Mouse (Mus musculus) cerebellum, adult (tissue): ENCODE data around the gene Clec4a1.

ENCODE experiments used
- ATAC-seq: cut with Nextera tagmentation; 2 replicates; pipeline ENCODE4 v1.9.2; 2017; ENCODE audit warnings: mild to moderate bottlenecking, moderate library complexity, mixed read lengths; ENCODE audit not compliant: insufficient number of reproducible peaks, low FRiP score, low TSS enrichment

The Clec4a1 gene

DNA sequence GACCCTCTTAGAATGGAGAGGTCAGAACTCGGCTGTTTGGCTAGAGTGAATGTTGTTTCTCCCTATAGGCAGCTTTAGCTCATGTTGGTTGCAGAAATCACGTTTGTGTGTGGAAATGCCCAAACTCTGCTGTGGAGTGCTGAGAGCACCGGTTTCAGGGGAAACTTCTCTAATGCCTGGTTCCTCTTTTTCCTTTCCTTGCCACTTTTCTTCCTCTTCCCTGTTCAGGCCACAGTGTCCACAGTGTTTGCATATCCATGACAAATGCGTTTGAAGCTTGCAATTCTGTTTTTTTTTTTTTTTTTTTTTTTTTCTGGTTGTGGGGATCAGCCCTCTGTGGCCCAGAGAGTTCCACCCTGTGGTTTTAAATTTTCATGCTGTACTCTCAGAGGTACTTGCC lies at the start of gene Clec4a1:
TSS of gene Clec4a1 (plus strand) at position 398 of the 400 bp plus-strand sequence.
- ATAC-seq = no peak

DNA sequence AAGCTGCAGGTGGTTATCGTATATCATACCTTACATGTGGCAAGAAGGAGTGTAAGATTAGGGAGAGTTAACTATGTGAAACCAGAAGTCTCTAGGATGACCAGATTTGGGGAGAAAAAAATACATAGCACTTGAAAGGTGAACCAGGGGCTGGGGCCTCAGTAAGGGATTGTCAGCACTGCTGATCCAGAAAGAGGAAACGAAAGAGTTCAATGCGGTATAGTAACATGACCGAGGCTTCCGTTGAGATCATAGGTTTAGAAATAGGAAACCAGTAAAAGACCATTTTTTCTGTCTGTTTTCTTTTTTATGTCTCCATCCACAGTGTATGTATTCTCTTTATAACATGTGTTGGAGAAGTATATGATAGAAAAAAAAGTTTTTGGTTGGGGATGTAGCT lies 48.8 kb upstream of the Clec4a1 start:
- ATAC-seq = no peak

DNA sequence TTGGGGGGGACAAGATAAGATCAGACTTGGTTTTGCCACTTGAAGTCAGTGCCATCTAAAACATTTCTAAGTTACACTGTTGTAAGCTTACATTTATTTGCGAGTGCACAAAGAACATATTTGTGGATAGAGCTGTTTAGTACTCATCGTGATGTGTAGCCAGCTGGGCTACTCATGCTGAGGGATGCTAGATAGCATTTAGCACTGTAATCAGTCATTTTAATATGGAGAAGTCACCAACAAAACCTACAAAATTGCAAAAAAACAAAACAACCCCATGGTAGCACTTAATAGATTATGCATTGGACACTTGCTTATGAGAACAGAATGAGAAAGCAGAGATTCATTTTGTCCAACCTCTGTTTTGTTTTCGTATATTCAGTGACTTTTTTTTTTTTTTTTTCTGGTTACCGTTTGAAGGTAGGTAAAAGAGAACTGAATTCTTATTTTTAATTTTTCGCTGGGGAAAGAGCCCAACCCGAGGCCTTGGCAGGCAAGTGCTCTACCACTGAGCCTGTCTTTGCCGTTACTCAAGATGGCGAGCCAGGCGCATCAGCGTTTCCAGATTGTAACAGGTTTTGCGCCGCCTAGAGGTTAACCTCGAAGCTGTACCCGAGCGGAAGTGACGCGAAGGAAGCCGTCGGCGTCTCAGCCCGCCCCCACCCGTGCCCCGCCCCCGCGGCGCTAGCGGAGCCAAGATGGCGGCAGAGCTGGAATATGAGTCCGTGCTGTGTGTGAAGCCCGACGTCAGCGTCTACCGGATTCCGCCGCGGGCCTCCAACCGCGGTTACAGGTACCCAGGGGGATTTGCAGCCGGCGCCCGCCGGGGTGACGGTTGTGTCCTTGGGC lies 47.6 kb upstream of the Clec4a1 start, which contains the start of gene Necap1:
TSS of gene Necap1 (plus strand) at position 604 of the 849 bp plus-strand sequence.
- ATAC-seq = peak; percentile 92

DNA sequence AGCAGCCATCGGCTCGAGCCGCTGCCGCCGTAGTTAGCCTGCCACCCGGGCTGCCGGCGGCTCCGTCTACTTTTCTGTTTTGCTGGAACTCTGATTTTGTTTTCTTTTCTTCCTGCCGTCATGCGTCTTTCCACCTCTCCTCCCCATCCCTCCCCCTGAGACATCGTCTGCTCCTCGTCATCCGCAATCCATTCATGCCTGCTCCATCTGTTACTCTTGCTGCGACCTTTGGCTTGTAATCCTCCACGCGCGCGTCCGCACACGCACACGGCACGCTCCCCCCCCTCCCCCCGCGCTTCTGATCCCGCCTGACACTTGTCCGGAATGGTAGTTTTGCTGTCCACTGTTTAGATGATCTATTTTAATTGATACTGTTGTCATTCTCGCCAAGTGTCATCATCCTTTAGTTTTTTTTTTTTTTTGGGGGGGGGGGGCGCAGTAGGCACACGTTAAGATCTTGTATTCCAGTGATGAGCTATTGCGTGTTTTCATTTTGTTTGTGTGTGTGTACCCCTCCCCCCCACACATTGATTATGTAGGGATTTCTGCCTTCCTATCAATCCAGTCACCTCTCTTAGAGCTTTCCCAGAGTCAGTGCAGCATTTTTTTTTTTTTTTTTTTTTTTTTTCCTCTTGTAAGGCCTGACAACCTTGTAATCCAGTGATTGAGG lies 46.8 kb upstream of the Clec4a1 start:
- peak; percentile 83 for ATAC-seq

DNA sequence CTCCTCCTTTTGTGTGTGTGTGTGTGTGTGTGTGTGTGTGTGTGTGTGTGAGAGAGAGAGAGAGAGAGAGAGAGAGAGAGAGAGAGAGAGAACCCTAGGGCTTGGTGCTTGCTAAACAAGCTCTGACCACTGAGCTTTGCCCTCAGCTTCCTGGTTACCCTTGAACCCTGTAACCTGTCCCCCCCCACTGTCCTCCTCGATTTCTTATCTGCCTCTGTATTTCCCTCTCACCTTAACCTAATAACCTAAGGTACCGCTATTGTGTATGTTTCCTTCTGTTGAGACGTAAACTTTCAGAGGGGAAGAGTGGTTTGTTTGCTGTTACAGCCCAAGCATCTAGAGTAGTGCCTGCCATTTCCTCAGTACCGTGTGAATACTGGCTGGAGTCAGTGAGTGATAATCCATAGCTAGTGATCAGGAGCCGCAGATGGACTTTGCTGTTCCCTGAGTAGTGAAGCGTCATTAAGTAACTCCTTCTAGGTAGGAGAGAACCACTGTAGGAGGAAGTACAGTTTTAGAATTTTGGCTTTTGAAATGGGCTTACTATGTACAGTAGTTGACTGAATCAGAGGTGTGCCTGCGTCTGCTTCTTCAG lies 42.4 kb upstream of the Clec4a1 start:
- ATAC-seq = no peak

DNA sequence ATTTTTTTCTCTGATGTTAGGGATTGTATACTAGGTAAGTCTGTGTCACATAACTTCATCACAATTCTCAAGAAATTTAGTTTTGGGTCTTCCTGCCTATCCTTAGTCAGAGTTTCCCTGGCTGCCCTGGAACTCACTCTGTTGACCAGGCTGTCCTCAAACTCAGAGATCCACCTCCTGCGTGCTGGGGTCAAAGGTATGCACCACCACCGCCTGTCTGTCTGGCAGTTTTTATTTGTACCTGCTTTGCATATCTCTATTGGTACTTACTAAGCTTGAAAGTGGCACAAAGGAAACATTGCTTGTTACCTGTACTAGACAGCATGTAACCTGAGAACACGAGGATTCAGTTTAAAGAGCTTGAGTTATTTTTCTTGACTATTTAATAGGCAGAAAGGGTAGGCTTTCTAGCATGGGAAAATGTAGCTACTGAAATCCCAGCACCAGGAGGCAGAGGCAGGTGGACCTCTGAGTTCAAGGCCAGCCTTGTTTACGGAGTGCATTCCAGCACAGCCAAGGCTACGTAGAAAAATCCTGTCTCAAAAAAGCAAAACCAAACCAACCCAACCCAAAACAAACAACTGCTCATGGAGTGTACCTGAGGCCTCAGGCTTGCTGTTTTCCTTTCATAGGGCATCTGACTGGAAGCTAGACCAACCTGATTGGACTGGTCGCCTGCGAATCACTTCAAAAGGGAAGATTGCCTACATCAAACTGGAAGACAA lies 41.7 kb upstream of the Clec4a1 start:
- no peak for ATAC-seq

DNA sequence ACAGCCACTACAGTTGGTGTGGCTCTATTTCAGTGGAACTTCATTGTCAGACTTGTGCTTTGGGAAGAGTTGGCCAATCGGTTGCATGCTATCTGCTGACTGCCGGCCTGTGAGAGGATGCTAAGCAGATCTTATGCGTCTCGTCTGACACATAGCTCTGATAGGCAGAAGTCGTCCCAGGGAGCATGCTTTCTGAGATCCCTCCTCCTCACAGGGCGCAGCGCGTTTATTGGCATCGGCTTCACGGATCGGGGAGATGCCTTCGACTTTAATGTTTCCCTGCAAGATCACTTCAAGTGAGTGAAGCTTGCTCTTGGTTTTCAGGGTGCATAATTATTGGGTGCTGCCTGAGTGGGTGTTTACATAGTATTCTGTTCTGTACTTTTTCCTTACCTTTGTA lies 40.4 kb upstream of the Clec4a1 start:
- no peak for ATAC-seq

DNA sequence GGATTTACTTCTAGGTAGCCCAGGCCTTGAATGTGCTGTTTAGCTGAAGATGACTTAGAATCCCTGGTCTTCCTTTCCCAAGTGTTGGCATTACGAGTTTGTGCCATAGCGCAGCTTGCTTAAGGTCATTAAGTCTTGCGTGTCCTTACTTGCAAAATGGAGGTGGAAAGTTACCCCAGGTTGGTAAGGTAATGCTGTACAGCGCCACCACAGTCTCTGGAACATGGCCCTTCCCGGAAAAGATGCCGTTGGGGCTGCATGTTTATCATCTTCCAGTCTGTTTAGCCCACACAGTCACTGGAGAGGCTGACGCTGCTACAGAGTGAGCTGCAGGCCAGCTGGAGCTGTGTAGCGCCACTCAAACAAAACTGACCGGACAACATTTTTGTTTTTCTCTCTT lies 38.0 kb upstream of the Clec4a1 start:
- ATAC-seq = no peak

DNA sequence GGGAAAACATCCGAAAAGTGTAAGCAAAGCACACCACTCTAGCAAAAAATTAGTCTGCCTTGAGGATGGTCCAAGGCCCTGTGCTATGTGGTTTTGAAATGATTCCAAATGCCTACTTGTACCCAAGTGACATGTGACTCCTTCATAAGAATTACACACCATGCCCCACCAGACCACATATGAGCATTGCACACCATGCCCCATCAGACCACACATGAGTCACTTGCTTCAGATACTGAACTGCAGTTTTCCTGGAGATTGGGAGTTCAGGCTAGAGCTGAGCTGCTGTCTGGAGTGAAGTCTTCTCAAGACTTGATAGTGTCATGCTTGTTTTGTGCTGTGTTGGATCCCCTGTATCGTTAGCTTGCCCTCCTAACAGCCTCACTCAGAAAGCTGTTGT lies 32.0 kb upstream of the Clec4a1 start:
- no peak for ATAC-seq

DNA sequence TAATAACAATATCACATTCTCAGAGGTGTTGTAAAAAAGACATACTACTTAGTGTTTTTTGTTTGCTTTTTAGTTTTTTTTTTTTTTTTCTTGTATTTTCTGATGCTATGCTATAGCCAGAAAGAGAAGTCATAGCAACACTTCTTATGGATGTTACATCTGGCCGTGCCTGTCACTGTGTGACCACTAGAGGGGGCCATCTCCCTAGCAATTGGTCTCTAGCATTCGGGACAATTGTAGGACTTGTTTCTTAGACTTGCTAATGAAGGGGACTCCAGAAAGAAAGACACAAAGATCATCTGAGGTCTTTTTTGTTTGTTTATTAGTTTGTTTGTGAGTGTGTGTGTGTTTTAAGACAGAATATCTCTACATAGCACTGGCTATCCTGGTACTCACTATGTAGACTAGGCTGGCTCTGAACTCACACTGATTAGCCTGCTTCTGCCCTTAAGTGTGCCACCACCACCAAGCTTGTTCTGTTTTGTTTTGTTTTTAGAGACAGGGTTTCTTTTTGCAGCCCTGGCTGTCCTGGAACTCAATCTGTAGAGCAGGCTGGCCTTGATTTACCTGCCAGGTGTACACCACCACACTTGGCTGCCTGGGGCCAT lies 29.1 kb upstream of the Clec4a1 start:
- 0 out of 2 replicates have a peak, but pooled peaks have one; percentile 52 for ATAC-seq

DNA sequence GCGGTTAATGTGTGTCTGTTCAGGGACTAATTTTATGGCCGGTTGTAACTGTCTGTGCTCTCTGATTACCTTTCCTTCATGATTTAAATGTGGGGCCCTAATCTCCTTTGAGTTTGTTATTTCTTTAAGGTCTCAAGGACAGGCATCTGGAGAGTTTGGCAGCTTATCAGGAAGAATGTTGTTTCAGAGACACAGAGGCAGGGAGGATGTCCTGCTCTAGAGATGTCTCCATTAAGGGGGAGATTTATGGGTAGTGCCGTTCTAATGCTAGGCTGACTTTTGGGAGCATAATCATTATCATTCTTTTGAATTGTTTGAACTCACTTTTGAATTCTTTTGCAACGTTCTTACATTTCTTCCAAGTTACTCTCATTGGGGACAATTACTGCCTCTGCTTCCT lies 1.7 kb upstream of the Clec4a1 start:
- no peak for ATAC-seq

DNA sequence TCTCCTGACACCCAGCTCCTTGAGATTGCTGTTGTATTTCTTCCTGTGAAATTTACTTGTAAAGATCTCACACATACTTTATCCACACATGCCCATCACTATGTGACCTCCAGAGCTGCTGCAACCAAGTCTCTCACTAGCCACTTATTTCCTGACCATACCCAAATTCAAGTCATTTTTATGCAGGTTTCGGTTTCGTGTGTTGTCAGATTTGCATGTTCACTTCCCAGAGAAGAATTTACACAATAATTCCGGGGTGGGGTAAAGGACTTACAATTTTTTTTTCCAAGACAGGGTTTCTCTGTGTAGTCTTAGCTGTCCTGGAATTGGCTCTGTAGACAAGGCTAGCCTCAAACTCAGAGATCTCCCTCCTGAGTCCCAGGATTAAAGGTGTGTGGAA lies 13.2 kb downstream of the Clec4a1 start:
- ATAC-seq = no peak

DNA sequence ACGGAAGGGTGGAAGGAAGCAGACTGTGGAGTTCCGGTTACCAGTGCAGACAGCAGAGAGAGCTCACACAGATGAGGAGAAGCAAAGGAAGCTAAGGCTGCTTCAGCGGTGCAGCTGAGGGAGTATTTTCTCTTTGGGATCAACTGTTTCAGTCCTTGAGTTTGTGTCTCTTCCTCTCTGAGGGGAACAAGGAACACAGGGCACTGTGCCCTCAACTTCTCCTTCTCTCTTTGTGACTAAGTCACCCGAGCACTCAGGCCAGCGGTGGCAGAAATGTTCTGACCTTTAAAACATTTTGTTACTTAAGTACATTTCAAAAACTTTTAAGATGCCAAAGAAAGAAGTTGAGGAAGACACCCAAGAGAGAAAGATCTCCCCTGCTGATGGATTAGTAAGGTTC lies 18.0 kb downstream of the Clec4a1 start:
- no peak for ATAC-seq

DNA sequence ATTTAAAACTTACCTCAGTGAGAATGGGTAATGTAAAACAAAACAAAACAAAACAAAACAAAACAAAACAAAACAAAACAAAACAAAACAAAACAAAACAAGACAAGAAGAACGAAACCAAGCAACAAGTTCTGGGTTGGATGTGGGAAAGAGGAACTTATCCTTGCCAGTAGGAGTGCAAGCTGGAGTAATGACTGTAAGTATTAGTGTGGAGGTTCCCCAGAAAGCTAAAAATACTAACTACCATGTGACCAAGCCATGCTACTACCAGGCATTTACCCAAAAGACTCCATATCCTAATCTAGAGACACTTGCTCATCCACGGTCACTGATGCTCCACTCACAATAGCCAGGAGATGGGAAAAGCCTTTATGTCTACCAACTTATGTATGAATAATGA lies 25.1 kb downstream of the Clec4a1 start:
- no peak for ATAC-seq

DNA sequence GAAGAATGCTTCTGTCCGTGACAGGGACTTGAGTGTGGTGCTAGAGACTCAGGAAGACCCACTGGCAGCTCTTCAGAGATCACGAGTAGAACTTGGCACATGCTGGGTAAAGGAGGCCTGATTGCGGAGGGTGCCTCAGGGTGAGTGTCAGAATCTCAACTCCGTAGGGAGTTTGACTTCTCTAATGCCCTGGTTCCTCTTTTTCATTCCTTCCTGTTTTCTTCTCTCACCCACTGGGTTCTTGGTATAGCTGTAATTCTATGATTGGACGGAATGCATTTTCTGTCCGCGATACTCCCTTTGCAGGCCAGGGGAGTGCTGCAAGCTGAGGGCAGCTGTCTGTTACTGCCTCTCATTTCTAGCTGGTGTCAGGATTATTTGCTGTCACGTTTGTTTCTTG lies 30.8 kb downstream of the Clec4a1 start, which contains the start of gene Clec4a3:
TSS of gene Clec4a3 (plus strand) at position 115 of the 400 bp plus-strand sequence.
- no peak for ATAC-seq

DNA sequence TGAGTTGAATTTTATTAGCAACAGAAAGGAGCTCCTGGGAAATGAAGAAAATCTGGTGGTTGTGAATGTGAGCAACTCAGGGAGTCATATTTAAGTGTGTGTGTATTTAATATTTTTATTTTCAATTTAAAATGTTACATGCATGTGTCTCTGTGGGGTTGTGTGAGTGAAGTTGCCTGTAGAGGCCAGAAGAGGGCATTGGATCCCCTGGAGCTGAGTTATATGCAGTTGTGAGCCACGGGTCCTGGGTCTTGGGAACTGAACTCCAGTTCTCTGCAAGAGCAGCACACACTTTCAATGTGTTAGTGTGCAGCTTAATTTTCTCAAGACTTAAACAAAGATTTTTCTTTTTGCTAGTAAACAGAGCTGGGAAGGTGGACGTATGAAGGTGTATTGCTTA lies 42.9 kb downstream of the Clec4a1 start:
- no peak for ATAC-seq

DNA sequence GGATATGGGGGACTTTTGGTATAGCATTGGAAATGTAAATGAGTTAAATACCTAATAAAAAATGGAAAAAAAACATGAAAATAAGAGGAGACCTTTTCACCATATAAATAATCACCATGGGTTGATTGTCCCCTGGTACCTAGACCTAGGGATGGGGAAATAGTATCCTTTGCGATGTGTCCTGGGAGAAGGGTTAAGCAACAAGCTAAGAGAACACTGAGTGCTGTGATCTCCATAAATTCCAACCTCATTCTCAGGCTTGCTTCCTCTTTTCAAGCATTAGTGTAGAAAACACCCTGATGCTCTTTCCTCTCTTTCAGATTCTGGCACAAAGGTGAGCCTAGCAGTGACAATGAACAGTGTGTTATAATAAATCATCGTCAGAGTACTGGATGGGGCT lies 47.4 kb downstream of the Clec4a1 start:
- no peak for ATAC-seq
